Mouse (Mus musculus) ES-CJ7 (cell line): ENCODE results near the gene Tor2a.
A peak's percentile ranks its signal among the peaks of the same experiment; 100 is the strongest.

Experiments
- DNase-seq: peaks from one replicate; pipeline ENCODE4 v3.0.0; 2011; ENCODE audit warnings: low read depth, low spot score

Gene Tor2a

GRCm38 (mm10) chr2:32757056-32757845 lies at the start of gene Tor2a:
TSS of gene Tor2a (plus strand) at chr2:32757234.
- peak; percentile 97 for DNase-seq

- peak; percentile 86 for DNase-seq
Measured at GRCm38 (mm10) chr2:32708643-32709042, 48.4 kb upstream of the Tor2a start.

- no peak for DNase-seq
Measured at GRCm38 (mm10) chr2:32709521-32710137, 47.4 kb upstream of the Tor2a start.

GRCm38 (mm10) chr2:32710425-32710824 lies 46.6 kb upstream of the Tor2a start:
- no peak for DNase-seq

- DNase-seq, result no peak
Measured at GRCm38 (mm10) chr2:32711301-32712056, 45.6 kb upstream of the Tor2a start.

GRCm38 (mm10) chr2:32712108-32712551 lies 44.9 kb upstream of the Tor2a start:
- peak; percentile 67 for DNase-seq

GRCm38 (mm10) chr2:32712586-32712933 lies 44.5 kb upstream of the Tor2a start:
- DNase-seq, result peak; percentile 83

- peak; percentile 84 for DNase-seq
Measured at GRCm38 (mm10) chr2:32712934-32713817, 43.9 kb upstream of the Tor2a start, which contains the start of gene Cdk9. TSS of gene Cdk9 (minus strand) at chr2:32713076.

GRCm38 (mm10) chr2:32714117-32714986 lies 42.7 kb upstream of the Tor2a start:
- no peak for DNase-seq

- DNase-seq, result peak; percentile 56
Measured at GRCm38 (mm10) chr2:32714987-32715425, 42.0 kb upstream of the Tor2a start.

- no peak for DNase-seq
Measured at GRCm38 (mm10) chr2:32718761-32719160, 38.3 kb upstream of the Tor2a start.

- DNase-seq, result no peak
Measured at GRCm38 (mm10) chr2:32720053-32720452, 37.0 kb upstream of the Tor2a start.

- DNase-seq, result no peak
Measured at GRCm38 (mm10) chr2:32720681-32721229, 36.3 kb upstream of the Tor2a start, which contains the start of gene Sh2d3c. TSS of gene Sh2d3c (plus strand) at chr2:32721055.

GRCm38 (mm10) chr2:32722046-32722445 lies 35.0 kb upstream of the Tor2a start:
- no peak for DNase-seq

- DNase-seq, result no peak
Measured at GRCm38 (mm10) chr2:32722581-32722980, 34.5 kb upstream of the Tor2a start.

GRCm38 (mm10) chr2:32724149-32724548 lies 32.9 kb upstream of the Tor2a start:
- DNase-seq, result no peak

GRCm38 (mm10) chr2:32724832-32725790 lies 31.9 kb upstream of the Tor2a start:
- no peak for DNase-seq

- peak; percentile 99 for DNase-seq
Measured at GRCm38 (mm10) chr2:32727435-32727834, 29.6 kb upstream of the Tor2a start.

GRCm38 (mm10) chr2:32728463-32728862 lies 28.6 kb upstream of the Tor2a start:
- DNase-seq, result no peak
